Mouse (Mus musculus) B cell, adult 62 days (primary cell): ENCODE data around the gene Hnrnpl. TPM values are rescaled to one million over a fixed set of nuclear protein-coding genes. Genes with fewer than 3 reads are reported as not detected.

Experiments used
- total RNA-seq: library from RNA; stranded (reverse); gene quantifications from 4 replicates; pipeline ENCODE4 v1.2.4, GENCODE M21; 2023

Gene Hnrnpl
- total RNA-seq, result 570 to 598 TPM (median 582 TPM) in 4 replicates

GRCm38 (mm10) chr7:28808221-28808941 lies at the start of gene Hnrnpl:
Hnrnpl (plus strand) TSS chr7:28808541.

GRCm38 (mm10) chr7:28766173-28766879 lies 42.0 kb upstream of the Hnrnpl start, which contains the start of gene Sirt2:
Sirt2 (plus strand) TSS chr7:28766735.

GRCm38 (mm10) chr7:28767462-28767965 lies 40.8 kb upstream of the Hnrnpl start, which contains the start of gene Nfkbib:
Nfkbib (minus strand) TSS chr7:28767512.

GRCm38 (mm10) chr7:28788307-28789195 lies 19.8 kb upstream of the Hnrnpl start, which contains the start of gene Rinl:
Rinl (plus strand) TSS chr7:28788969.

GRCm38 (mm10) chr7:28824941-28825685 lies 16.8 kb downstream of the Hnrnpl start, which contains the start of gene Ech1:
Ech1 (plus strand) TSS chr7:28825217.

GRCm38 (mm10) chr7:28833723-28834347 lies 25.5 kb downstream of the Hnrnpl start, which contains the start of gene Lgals4:
Lgals4 (plus strand) TSS chr7:28833854.

GRCm38 (mm10) chr7:28863540-28863939 lies 55.2 kb downstream of the Hnrnpl start, which contains the start of gene Lgals7:
Lgals7 (plus strand) TSS chr7:28863853.

Other genes with a start within 250 kb of the Hnrnpl start
- 48.1 to 61.6 TPM (median 56.1 TPM) in 4 replicates for gene Samd4b, start 210.4 kb upstream of the Hnrnpl start, total RNA-seq
- 11.4 to 15.2 TPM (median 14.0 TPM) in 4 replicates for gene Pak4, start 210.4 kb upstream of the Hnrnpl start, total RNA-seq
- gene Acp7, start 177.2 kb upstream of the Hnrnpl start, total RNA-seq, result not detected in 4 replicates
- 0.30 to 2.2 TPM (median 0.89 TPM) in 3 of 4 replicates, not detected in the other for gene Fbxo27, start 115.7 kb upstream of the Hnrnpl start, total RNA-seq
- 0.76 to 1.9 TPM (median 1.1 TPM) in 4 replicates for gene Fbxo17, start 91.7 kb upstream of the Hnrnpl start, total RNA-seq
- gene Mrps12, start 66.7 kb upstream of the Hnrnpl start, total RNA-seq, result 16.7 to 28.3 TPM (median 18.1 TPM) in 4 replicates
- gene Sars2, start 66.5 kb upstream of the Hnrnpl start, total RNA-seq, result 15.6 to 19.8 TPM (median 17.8 TPM) in 4 replicates
- not detected in 4 replicates for gene Ccer2, start 52.4 kb upstream of the Hnrnpl start, total RNA-seq
- gene Sirt2, start 41.8 kb upstream of the Hnrnpl start, total RNA-seq, result 76.6 to 88.4 TPM (median 81.9 TPM) in 4 replicates
- gene Nfkbib, start 41.0 kb upstream of the Hnrnpl start, total RNA-seq, result 87.4 to 99.7 TPM (median 92.5 TPM) in 4 replicates
- 7.0 to 10.9 TPM (median 8.4 TPM) in 4 replicates for gene Rinl, start 19.6 kb upstream of the Hnrnpl start, total RNA-seq
- gene Ech1, start 16.7 kb downstream of the Hnrnpl start, total RNA-seq, result 42.6 to 53.3 TPM (median 47.9 TPM) in 4 replicates
- gene Lgals4, start 25.3 kb downstream of the Hnrnpl start, total RNA-seq, result 11.0 to 15.2 TPM (median 12.8 TPM) in 4 replicates
- not detected in 4 replicates for gene Lgals7, start 55.3 kb downstream of the Hnrnpl start, total RNA-seq
- not detected in 4 replicates for gene Capn12, start 72.9 kb downstream of the Hnrnpl start, total RNA-seq
- gene Actn4, start 153.8 kb downstream of the Hnrnpl start, total RNA-seq, result 105 to 121 TPM (median 115 TPM) in 4 replicates
- 234 to 267 TPM (median 257 TPM) in 4 replicates for gene Eif3k, start 173.3 kb downstream of the Hnrnpl start, total RNA-seq
- 339 to 367 TPM (median 355 TPM) in 4 replicates for gene Map4k1, start 173.5 kb downstream of the Hnrnpl start, total RNA-seq